In genomic region chr2:152293727-152294475, GRCm38 (mm10) we compare ENCODE assay signal across 8 mouse cellular contexts. TPM values are rescaled to one million over a fixed set of nuclear protein-coding genes. Genes with fewer than 3 reads are reported as not detected.
DNase-seq lines count a peak whose midpoint lies in the region; ATAC-seq and TF ChIP-seq lines count a peak whose summit lies in the region.

Tbc1d20 (plus strand) TSS chr2:152293828.

- ATAC-seq in activated CD4-positive, CD25-positive, alpha-beta regulatory T cell, adult 4 months = peak; percentile 90
- peak; percentile 77 for ATAC-seq in megakaryocyte progenitor cell, adult 5-6 weeks (replicated peaks; ENCODE audit: poor library complexity)

- no peak for TF ChIP-seq CTCF in cortical plate, adult 2 months (IDR thresholded peaks at IDR 0.05; ENCODE audit: extremely low read depth, insufficient read depth, low read length)

- H3K4me3 ChIP-seq in cortical plate, adult 2 months (ENCODE audit: insufficient read depth, low read length) = peak within 1 kb of the TSS; percentile 93

- DNase-seq in gastrocnemius, postnatal 10 days = peak; percentile 88
- peak; percentile 96 for DNase-seq in induced T-regulatory cell, adult 2 months (ENCODE audit: low read depth)
- DNase-seq in left cerebral cortex, adult 9 months (ENCODE audit: low spot score in 2 of 2) = peak; percentile 78 to 85
- DNase-seq in right cerebral cortex, postnatal 14 days = peak; percentile 87
- DNase-seq in urinary bladder, postnatal 36 days (ENCODE audit: low spot score in 2 of 2) = peak; percentile 85 to 88

- peak within 1 kb of the TSS; percentile 69 for H3K27ac ChIP-seq in cortical plate, adult 2 months (ENCODE audit: insufficient read depth, low read length)

- peak; percentile 72 for TF ChIP-seq POLR2A in cortical plate, adult 2 months (IDR thresholded peaks at IDR 0.05; ENCODE audit: extremely low read depth, insufficient read depth, low read length)

- H3K4me1 ChIP-seq in cortical plate, adult 2 months (ENCODE audit: control insufficient read depth, insufficient read depth, low read length) = peaks cover 4% of the 10 kb centered on the region; the same call in 1 of the 2 replicates

RNA-seq across cellular contexts. Expression of gene Tbc1d20, which starts in this region (rescaled TPM):
- polyA plus RNA-seq in activated CD4-positive, CD25-positive, alpha-beta regulatory T cell, adult 4 months (2017; shearing (Covaris generic)) = 10 to 100 TPM; 14.9 to 18.3 TPM
- polyA plus RNA-seq in cortical plate, adult 2 months (2012; rRNA removed) = 41.4 and 44.7 TPM in 2 replicates
- 10 to 100 TPM; 36.9 to 41.9 TPM for total RNA-seq in gastrocnemius, postnatal 10 days (2021)
- total RNA-seq in megakaryocyte progenitor cell, adult 5-6 weeks (2015) = 18.4 and 19.7 TPM in 2 replicates
- total RNA-seq in megakaryocyte progenitor cell, adult 5-6 weeks (2017) = 17.2 and 19.1 TPM in 2 replicates

Comparison
In these comparisons a context has a peak if more than half of its experiments do, and no peak if none do; other contexts are left out.
1. Peak in every context shown above with its lines: DNase-seq, ATAC-seq, H3K4me3 ChIP-seq and H3K27ac ChIP-seq.